ENCODE assay signal across 13 mouse cellular contexts in genomic region chr11:24464642-24465041, GRCm38 (mm10).
"Had no signal": no experiment of that assay in that cellular context is flagged by ENCODE, and none has a peak within 500 bp of the region (broad histone marks: within the 10 kb centered on the region; RNA-seq: fewer than 3 reads in every experiment).

No protein-coding gene starts in this region.

- H3K4me1 ChIP-seq: midbrain, embryonic 13.5 days; midbrain, embryonic 15.5 days; neural tube, embryonic 12.5 days had no signal

- DNase-seq: lung, adult 18-20 months; lung, embryonic 14.5 days; lung, postnatal 10 days; lung, postnatal 4 days; right cerebral cortex, postnatal 14 days; spleen, adult 18-20 months; thymus, adult 18-20 months; thymus, postnatal 14 days; thymus, postnatal 36 days had no signal

- H3K27me3 ChIP-seq: megakaryocyte, embryonic 14.5 days; midbrain, embryonic 13.5 days; midbrain, embryonic 15.5 days; neural tube, embryonic 12.5 days had no signal

- H3K4me3 ChIP-seq: megakaryocyte, embryonic 14.5 days; midbrain, embryonic 13.5 days; midbrain, embryonic 15.5 days; neural tube, embryonic 12.5 days had no signal

- H3K36me3 ChIP-seq: midbrain, embryonic 13.5 days; midbrain, embryonic 15.5 days; neural tube, embryonic 12.5 days had no signal

- ATAC-seq: midbrain, embryonic 13.5 days; midbrain, embryonic 15.5 days had no signal

- H3K27ac ChIP-seq: midbrain, embryonic 13.5 days; midbrain, embryonic 15.5 days; neural tube, embryonic 12.5 days had no signal
